Mouse (Mus musculus) MEL (cell line): ENCODE results near the gene Mtx2. TPM values are rescaled to one million over a fixed set of nuclear protein-coding genes. Genes with fewer than 3 reads are reported as not detected.

Source experiments
- DNase-seq: peaks from one replicate; pipeline ENCODE4 v3.0.0; 2011; ENCODE audit warnings: low read depth, low spot score
- H3K27ac ChIP-seq: 2 replicates; pipeline ENCODE4 v1.5.1; 2012; ENCODE audit warnings: low read depth, mild to moderate bottlenecking, control low read depth, low read length, moderate library complexity; ENCODE audit not compliant: control insufficient read depth
- H3K27me3 ChIP-seq, 2 experiments: fragments of 150-350 bp in 1 of 2; sonication (generic) in 1 of 2; 2 replicates each; pipeline ENCODE4 v1.6.1; 2012; ENCODE audit warnings: low read length in 2 of 2, mild to moderate bottlenecking in 2 of 2, improper control_type of control experiment in 1 of 2, moderate library complexity in 1 of 2; ENCODE audit not compliant: insufficient read depth in 2 of 2, control insufficient read depth in 1 of 2
- H3K36me3 ChIP-seq, 2 experiments: 2 replicates each; pipeline ENCODE4 v1.6.1; 2012 to 2014; ENCODE audit warnings: low read length in 2 of 2, improper control_type of control experiment in 1 of 2, inconsistent platforms in 1 of 2, mild to moderate bottlenecking in 1 of 2; ENCODE audit not compliant: insufficient read depth in 2 of 2, control insufficient read depth in 1 of 2
- H3K4me1 ChIP-seq, 2 experiments: fragments of 150-350 bp in 1 of 2; sonication (generic) in 1 of 2; 2 replicates each; pipeline ENCODE4 v1.6.1; 2012; ENCODE audit warnings: low read length in 2 of 2, improper control_type of control experiment in 1 of 2, mild to moderate bottlenecking in 1 of 2; ENCODE audit not compliant: insufficient read depth in 2 of 2, control insufficient read depth in 1 of 2
- H3K4me3 ChIP-seq, 2 experiments: fragments of 150-350 bp in 1 of 2; sonication (generic) in 1 of 2; 2 replicates each; pipeline ENCODE4 v1.5.1; 2012; ENCODE audit warnings: low read depth in 2 of 2, low read length in 2 of 2, mild to moderate bottlenecking in 2 of 2, moderate library complexity in 2 of 2, control low read depth in 1 of 2, improper control_type of control experiment in 1 of 2; ENCODE audit not compliant: control insufficient read depth in 1 of 2, insufficient read depth in 1 of 2
- H3K79me2 ChIP-seq: 2 replicates; pipeline ENCODE4 v1.6.1; 2012; ENCODE audit warnings: mild to moderate bottlenecking, low read length, moderate library complexity; ENCODE audit not compliant: control insufficient read depth, poor library complexity, insufficient read depth
- H3K9ac ChIP-seq: 2 replicates; pipeline ENCODE4 v1.6.1; 2012; ENCODE audit warnings: low read depth, mild to moderate bottlenecking, control low read depth, low read length, moderate library complexity; ENCODE audit not compliant: control insufficient read depth, poor library complexity, severe bottlenecking
- H3K9me3 ChIP-seq: fragments of 150-350 bp; sonication (generic); replicated peaks from 2 replicates; pipeline ENCODE4 v1.6.1; 2012; ENCODE audit warnings: mild to moderate bottlenecking, low read length, improper control_type of control experiment, moderate library complexity; ENCODE audit not compliant: insufficient read depth
- CHD1 ChIP-seq: IDR thresholded peaks from 2 replicates; pipeline ENCODE4 v1.6.1; 2012; ENCODE audit warnings: low read depth, mild to moderate bottlenecking, inconsistent platforms, low read length, improper control_type of control experiment
- HCFC1 ChIP-seq: IDR thresholded peaks from 2 replicates; pipeline ENCODE4 v1.6.1; 2012; ENCODE audit warnings: low read depth, mild to moderate bottlenecking, inconsistent platforms, low read length, improper control_type of control experiment, moderate library complexity
- NRF1 ChIP-seq: IDR thresholded peaks from 2 replicates; pipeline ENCODE4 v1.6.1; 2014; ENCODE audit warnings: low read depth, mild to moderate bottlenecking, inconsistent platforms, low read length, improper control_type of control experiment, moderate library complexity; ENCODE audit not compliant: poor library complexity, insufficient read depth, severe bottlenecking
- RAD21 ChIP-seq: IDR thresholded peaks from 2 replicates; pipeline ENCODE4 v1.6.1; 2011; ENCODE audit warnings: mild to moderate bottlenecking, low read depth, low read length, improper control_type of control experiment
- RCOR1 ChIP-seq: IDR thresholded peaks from 2 replicates; pipeline ENCODE4 v1.6.1; 2012; ENCODE audit warnings: low read depth, mild to moderate bottlenecking, inconsistent platforms, low read length, improper control_type of control experiment
- TAL1 ChIP-seq: IDR thresholded peaks from 2 replicates; pipeline ENCODE4 v1.6.1; 2012; ENCODE audit warnings: mild to moderate bottlenecking, inconsistent platforms, low read length, moderate library complexity, mixed read lengths
- USF1 ChIP-seq: IDR thresholded peaks from 2 replicates; pipeline ENCODE4 v1.6.1; 2014; ENCODE audit warnings: low read depth, mild to moderate bottlenecking, inconsistent platforms, low read length, improper control_type of control experiment, moderate library complexity
- polyA plus RNA-seq, 2 experiments: library from polyadenylated mRNA; stranded (reverse) in 1 of 2; unstranded in 1 of 2; fragments of >175 nt in 1 of 2; fragments of >200 nt in 1 of 2; gene quantifications; 2 replicates each; pipeline versions ENCODE4 v1.2.1 to v1.2.4; 2012; ENCODE audit warnings: low replicate concordance in 2 of 2, low read depth in 1 of 2; ENCODE audit not compliant: insufficient read length in 2 of 2, insufficient read depth in 1 of 2, missing spikeins in 1 of 2
- total RNA-seq: library from RNA; depleted of rRNA; stranded (reverse); fragments of 300-350 nt; gene quantifications from 2 replicates; pipeline ENCODE4 v1.2.3, GENCODE M21; 2012; rRNA removed

The Mtx2 gene
- total and polyA plus RNA-seq, 3 experiments = 81.9 to 1,244 (median 152) TPM

DNA sequence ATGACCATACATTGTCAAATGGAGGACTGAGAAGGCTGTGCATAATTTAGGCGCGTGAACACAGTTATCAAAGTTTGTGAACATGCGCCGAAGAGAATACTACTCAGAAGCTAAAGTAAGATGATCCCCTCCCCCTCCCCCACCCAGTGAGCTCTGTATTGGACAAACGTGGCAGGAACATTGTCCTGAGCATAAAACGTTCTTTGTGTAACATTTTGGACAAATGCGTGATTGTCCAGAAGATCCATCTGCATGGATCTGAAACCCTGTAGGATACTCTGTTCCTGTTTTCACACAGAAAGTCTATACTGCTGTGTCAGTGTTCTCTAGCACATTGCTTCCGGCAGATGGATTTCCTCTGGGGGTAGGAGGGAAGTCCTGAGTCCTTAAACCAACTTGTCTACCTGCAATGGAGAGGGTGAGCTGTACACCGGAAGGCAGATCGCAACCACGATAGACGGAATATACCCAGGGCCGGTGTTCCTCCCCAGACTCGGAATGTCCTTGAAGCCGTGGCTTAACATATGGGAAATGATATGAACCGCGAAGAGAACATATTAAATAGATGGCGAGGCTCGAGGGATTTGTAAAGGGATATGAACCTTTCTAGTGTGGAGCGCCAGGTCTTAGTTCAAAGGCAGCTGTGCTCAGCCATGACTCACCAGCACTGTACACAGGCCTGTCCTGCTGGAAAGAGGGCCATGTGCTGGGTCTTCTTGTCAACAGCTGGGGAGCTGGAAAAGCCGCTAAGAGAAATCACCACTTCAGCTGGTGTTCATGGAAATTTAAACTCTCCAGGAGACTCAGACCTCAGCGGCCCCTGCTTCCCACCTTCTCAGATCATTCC is 100.6 kb downstream of the Mtx2 start:
- peaks cover 2 to 4% of the 10 kb centered on the region in 2 experiments; a peak in 3 of 4 replicates for H3K27me3 ChIP-seq
- no peaks in the 10 kb centered on the region for H3K4me1 ChIP-seq
- DNase-seq = no peak
- H3K9ac ChIP-seq = no peak overlapping the region
- no peak overlapping the region for H3K4me3 ChIP-seq
- H3K27ac ChIP-seq = no peak overlapping the region
- TF ChIP-seq USF1 (no peak), NRF1 (no peak), RCOR1 (no peak), TAL1 (no peak), RAD21 (no peak), CHD1 (no peak), HCFC1 (no peak)
- H3K36me3 ChIP-seq = no peaks in the 10 kb centered on the region
- no peaks in the 10 kb centered on the region for H3K79me2 ChIP-seq
- H3K9me3 ChIP-seq = no peaks in the 10 kb centered on the region

Other genes starting within 250 kb of the Mtx2 start
- gene Lnpk, start 246.4 kb upstream of the Mtx2 start, total RNA-seq = 35.5 and 36.1 TPM in 2 replicates
- 10 to 100 TPM in 1 of 2 experiments, not detected in 1; 35.5 TPM for gene Lnpk, start 246.4 kb upstream of the Mtx2 start, polyA plus RNA-seq
- gene Evx2, start 166.2 kb upstream of the Mtx2 start, total RNA-seq = not detected in 2 replicates
- not detected for gene Evx2, start 166.2 kb upstream of the Mtx2 start, polyA plus RNA-seq
- gene Hoxd13, start 157.5 kb upstream of the Mtx2 start, total RNA-seq = not detected in 2 replicates
- gene Hoxd13, start 157.5 kb upstream of the Mtx2 start, polyA plus RNA-seq = not detected
- gene Hoxd12, start 150.8 kb upstream of the Mtx2 start, total RNA-seq = not detected in 2 replicates
- not detected for gene Hoxd12, start 150.8 kb upstream of the Mtx2 start, polyA plus RNA-seq
- gene Hoxd11, start 146.2 kb upstream of the Mtx2 start, total RNA-seq = not detected in 2 replicates
- not detected for gene Hoxd11, start 146.2 kb upstream of the Mtx2 start, polyA plus RNA-seq
- not detected in 2 replicates for gene Hoxd10, start 133.9 kb upstream of the Mtx2 start, total RNA-seq
- gene Hoxd10, start 133.9 kb upstream of the Mtx2 start, polyA plus RNA-seq = not detected
- not detected in 2 replicates for gene Hoxd9, start 128.1 kb upstream of the Mtx2 start, total RNA-seq
- gene Hoxd9, start 128.1 kb upstream of the Mtx2 start, polyA plus RNA-seq = not detected
- 4.7 and 5.4 TPM in 2 replicates for gene Hoxd8, start 121.2 kb upstream of the Mtx2 start, total RNA-seq
- gene Hoxd8, start 121.2 kb upstream of the Mtx2 start, polyA plus RNA-seq = 1 to 10 TPM in 1 of 2 experiments, not detected in 1; 7.4 TPM
- not detected in 2 replicates for gene Hoxd3, start 113.9 kb upstream of the Mtx2 start, total RNA-seq
- not detected for gene Hoxd3, start 113.9 kb upstream of the Mtx2 start, polyA plus RNA-seq
- not detected in 2 replicates for gene Hoxd4, start 113.9 kb upstream of the Mtx2 start, total RNA-seq
- not detected for gene Hoxd4, start 113.9 kb upstream of the Mtx2 start, polyA plus RNA-seq
- not detected in 2 replicates for gene Gm28230, start 99.1 kb upstream of the Mtx2 start, total RNA-seq
- not detected for gene Gm28230, start 99.1 kb upstream of the Mtx2 start, polyA plus RNA-seq
- gene Hoxd1, start 62.8 kb upstream of the Mtx2 start, total RNA-seq = not detected in 2 replicates
- not detected for gene Hoxd1, start 62.8 kb upstream of the Mtx2 start, polyA plus RNA-seq